Mouse (Mus musculus) embryo, embryonic 11 days (tissue): ENCODE results near the gene Slc12a9.
"Not testable (repeated sequence)": the region's sequence is repeated elsewhere in the genome, so short reads cannot be mapped to it uniquely, and the experiment has no call there.

Experiments
- DNase-seq: peaks from one replicate; pipeline ENCODE4 v3.0.0-alpha.2; 2015

Slc12a9 gene

DNA sequence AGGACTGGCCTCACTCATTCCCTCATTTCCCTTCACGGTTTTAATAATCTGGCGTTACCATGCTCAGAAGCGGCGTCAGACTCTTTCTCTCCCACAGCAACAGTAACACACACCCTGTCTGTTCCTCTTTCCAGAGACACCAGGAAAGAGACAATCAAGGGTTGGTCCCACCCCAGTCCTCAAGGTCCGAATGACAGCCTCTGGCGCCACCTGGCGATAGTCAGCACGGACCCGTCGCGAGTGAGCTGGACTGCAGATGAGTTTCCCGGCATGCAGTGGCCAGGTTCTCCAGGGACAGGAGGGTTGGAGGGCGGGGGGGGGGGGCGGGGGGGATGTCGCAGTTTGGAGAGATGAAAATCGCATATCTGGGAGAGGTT lies 46.8 kb downstream of the Slc12a9 start:
- peak; percentile 92 for DNase-seq

- no peak for DNase-seq
Observed at GRCm38 (mm10) chr5:137285986-137286385, 47.4 kb downstream of the Slc12a9 start.

DNA sequence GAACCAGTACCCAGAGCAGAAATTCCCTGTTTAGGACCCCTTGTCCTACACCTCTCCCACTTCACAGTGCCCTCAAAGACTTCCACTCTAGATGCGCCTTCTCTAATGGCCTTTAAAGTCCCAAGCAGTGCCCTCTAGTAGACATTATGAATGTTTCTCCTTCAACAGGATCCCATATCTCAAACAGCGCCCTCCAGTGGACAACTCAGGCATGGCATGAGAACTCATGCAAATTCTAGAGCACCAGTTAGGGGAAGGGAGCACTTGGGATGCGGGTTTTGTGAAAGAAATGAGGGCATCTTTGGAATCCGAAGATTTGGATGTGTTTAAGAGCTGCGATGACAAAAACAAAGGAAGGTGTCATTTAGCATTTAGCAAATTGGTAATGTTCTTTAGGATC lies 48.4 kb downstream of the Slc12a9 start:
- DNase-seq, result no peak

- DNase-seq, result not testable (repeated sequence)
Observed at GRCm38 (mm10) chr5:137284411-137284810, 49.0 kb downstream of the Slc12a9 start.

DNA sequence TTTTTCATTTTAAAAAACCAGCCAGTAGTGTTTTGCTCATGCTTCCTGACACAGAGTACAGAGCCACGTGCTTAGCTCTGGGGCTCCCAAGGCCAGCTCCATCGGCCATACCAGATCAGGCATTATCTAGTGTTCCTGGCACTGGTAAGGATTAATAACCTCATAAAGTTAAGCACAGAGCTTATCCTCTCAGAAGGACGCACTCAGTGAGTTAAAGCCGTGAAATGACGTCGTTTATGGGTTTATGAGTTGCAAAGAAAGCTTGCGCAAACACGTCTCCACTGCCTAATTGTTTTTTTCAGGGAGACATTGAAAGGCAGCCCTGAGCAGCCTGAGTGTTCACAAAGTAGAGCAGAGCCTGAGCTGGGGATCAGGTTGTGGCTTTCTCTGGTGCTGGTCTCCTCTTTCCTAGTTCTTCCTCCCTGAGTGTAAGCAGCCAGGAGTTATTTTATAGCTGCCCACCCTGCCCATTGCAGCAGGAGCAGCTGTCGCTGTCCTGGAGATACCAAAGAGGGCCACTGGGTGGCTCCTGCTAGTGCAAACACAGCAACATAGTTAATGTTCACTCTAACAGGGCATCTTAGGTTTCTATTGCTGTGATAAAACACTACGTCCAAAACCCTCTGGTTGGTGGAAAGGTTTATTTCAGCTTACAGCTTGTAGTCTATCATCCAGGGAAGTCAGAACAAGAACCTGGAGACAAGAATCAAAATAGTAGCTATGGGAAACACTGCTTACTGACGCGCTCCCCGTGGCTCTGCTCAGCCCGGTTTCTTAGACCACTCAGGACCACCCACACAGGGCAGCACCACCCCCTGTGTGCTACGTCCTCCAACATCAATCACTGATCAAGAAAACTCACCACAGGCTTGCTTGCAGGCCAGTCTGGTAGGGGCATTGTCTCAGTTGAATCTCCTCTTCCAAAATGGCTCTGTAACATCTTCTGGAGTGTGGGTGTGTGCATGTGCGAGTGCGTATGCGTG lies 55.7 kb downstream of the Slc12a9 start:
- DNase-seq, result peak; percentile 74

DNA sequence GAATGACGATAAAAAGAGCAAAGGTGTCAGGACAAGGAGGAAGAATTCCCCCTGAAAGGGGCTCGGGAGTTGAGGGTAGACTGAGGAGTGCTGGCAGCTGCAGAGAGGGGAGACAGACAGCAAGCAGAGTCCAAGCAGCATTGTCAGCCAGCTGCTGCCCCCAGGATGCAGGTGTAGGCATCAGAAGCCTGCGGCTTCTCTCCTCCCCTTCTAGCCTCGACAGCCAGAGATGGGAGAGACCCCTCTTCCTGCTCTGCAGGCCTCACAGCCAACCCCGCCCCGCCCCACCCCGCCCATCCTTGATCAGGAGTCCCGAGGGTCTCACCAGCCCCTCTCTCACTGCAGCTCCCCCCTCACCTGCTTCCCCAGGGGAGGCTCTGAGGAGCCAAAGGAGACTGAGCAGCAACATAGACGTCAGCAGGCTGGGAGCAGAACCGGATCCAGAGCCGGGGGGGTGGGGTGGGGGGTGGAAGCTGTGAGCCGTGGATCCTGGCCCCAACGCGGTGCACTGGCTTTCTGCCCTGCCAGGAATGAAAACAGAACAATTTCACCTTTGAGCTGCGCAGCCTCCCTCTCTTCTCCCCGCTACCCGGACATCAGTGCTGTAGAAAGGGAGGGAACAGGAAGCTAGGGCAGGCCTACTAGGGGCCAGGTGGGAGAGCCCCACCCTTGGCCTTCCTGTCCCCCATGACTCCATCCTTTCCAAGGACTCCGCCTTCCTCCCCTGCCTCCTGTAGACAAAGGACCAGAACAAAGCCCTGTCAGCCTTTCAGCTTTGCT lies 65.1 kb downstream of the Slc12a9 start:
- no peak for DNase-seq

- no peak for DNase-seq
Observed at GRCm38 (mm10) chr5:137264787-137265186, 68.6 kb downstream of the Slc12a9 start.
